Mouse (Mus musculus) ES-CJ7 (cell line): ENCODE data around the gene Ipcef1.
A peak's percentile ranks its signal among the peaks of the same experiment; 100 is the strongest.
"Not testable (repeated sequence)": the region's sequence is repeated elsewhere in the genome, so short reads cannot be mapped to it uniquely, and the experiment has no call there.

Experiments
- DNase-seq: peaks from one replicate; pipeline ENCODE4 v3.0.0; 2011; ENCODE audit warnings: low read depth, low spot score

Gene Ipcef1

GRCm38 (mm10) chr10:7037194-7037593, 15.1 kb downstream of the Ipcef1 start:
- DNase-seq, result no peak

GRCm38 (mm10) chr10:7035547-7035946, 16.7 kb downstream of the Ipcef1 start:
- DNase-seq, result no peak

GRCm38 (mm10) chr10:7033459-7033858, 18.8 kb downstream of the Ipcef1 start:
- DNase-seq, result no peak

- DNase-seq, result no peak
Measured at GRCm38 (mm10) chr10:7025028-7025427, 27.2 kb downstream of the Ipcef1 start.

- DNase-seq, result no peak
Measured at GRCm38 (mm10) chr10:7020551-7020950, 31.7 kb downstream of the Ipcef1 start.

- DNase-seq, result no peak
Measured at GRCm38 (mm10) chr10:7019781-7020386, 32.4 kb downstream of the Ipcef1 start.

- DNase-seq, result no peak
Measured at GRCm38 (mm10) chr10:7015199-7015598, 37.1 kb downstream of the Ipcef1 start.

GRCm38 (mm10) chr10:7010543-7010942, 41.7 kb downstream of the Ipcef1 start:
- DNase-seq, result no peak

- DNase-seq, result peak; percentile 10
Measured at GRCm38 (mm10) chr10:7004980-7005538, 47.2 kb downstream of the Ipcef1 start.

GRCm38 (mm10) chr10:7003898-7004297, 48.4 kb downstream of the Ipcef1 start:
- DNase-seq, result not testable (repeated sequence)

- DNase-seq, result no peak
Measured at GRCm38 (mm10) chr10:6999355-6999754, 52.9 kb downstream of the Ipcef1 start.

- no peak for DNase-seq
Measured at GRCm38 (mm10) chr10:6998576-6999250, 53.6 kb downstream of the Ipcef1 start.

- no peak for DNase-seq
Measured at GRCm38 (mm10) chr10:6996895-6997294, 55.4 kb downstream of the Ipcef1 start.

GRCm38 (mm10) chr10:6988555-6988954, 63.7 kb downstream of the Ipcef1 start:
- no peak for DNase-seq

- no peak for DNase-seq
Measured at GRCm38 (mm10) chr10:6987399-6988098, 64.7 kb downstream of the Ipcef1 start.

- DNase-seq, result no peak
Measured at GRCm38 (mm10) chr10:6986246-6986645, 66.0 kb downstream of the Ipcef1 start.

- DNase-seq, result no peak
Measured at GRCm38 (mm10) chr10:6983431-6983830, 68.8 kb downstream of the Ipcef1 start.

- DNase-seq, result no peak
Measured at GRCm38 (mm10) chr10:6982751-6983151, 69.5 kb downstream of the Ipcef1 start.

- DNase-seq, result no peak
Measured at GRCm38 (mm10) chr10:6980236-6980635, 72.0 kb downstream of the Ipcef1 start.

GRCm38 (mm10) chr10:6979789-6980188, 72.5 kb downstream of the Ipcef1 start:
- no peak for DNase-seq

GRCm38 (mm10) chr10:6979216-6979615, 73.1 kb downstream of the Ipcef1 start:
- DNase-seq, result no peak

GRCm38 (mm10) chr10:6978733-6979132, 73.5 kb downstream of the Ipcef1 start:
- no peak for DNase-seq
